Mouse (Mus musculus) liver, embryonic 14.5 days (tissue): ENCODE measurements at regions not wholly inside any gene's neighbourhood (a gene's known extent, or its start where the extent isn't known, plus 50 kb on each side); places are given as distances from the start of the nearest gene placed in this dataset.
A peak's percentile ranks its signal among the peaks of the same experiment; 100 is the strongest.

Source experiments
- CTCF ChIP-seq: IDR thresholded peaks from 2 replicates; pipeline ENCODE4 v1.5.1; 2016; ENCODE audit warnings: antibody characterized with exemption, low read depth, control low read depth
- EP300 ChIP-seq: IDR thresholded peaks from 2 replicates; pipeline ENCODE4 v1.6.1; 2016; ENCODE audit warnings: antibody characterized with exemption, low read depth

DNA sequence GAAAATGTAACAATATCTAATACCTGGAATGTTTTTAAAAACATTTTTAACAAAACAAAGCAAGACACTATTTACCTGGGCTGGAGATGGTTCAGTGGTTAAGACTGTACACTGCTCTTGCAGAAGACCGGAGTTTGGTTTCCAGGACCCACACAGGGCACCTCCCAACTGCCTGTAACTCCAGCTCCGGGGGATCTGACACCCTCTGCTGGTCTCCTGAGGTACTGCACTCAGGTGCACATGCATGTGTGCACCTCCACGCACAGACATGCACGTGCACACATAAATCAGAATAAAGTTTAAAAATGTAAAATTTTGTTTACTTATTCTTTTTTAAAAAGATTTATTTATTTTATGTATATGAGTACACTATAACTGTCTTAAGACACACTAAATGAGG is 70.4 kb upstream of the Tbx5 start:
- TF ChIP-seq CTCF (peak; percentile 66), EP300 (no peak)
